Mouse (Mus musculus) right cerebral cortex, postnatal 14 days (tissue): ENCODE data around the gene Tcf7l1.

Experiments
- DNase-seq: peaks from one replicate; pipeline ENCODE4 v3.0.0; 2022

Tcf7l1 gene

GRCm38 (mm10) chr6:72616643-72617288, 172.3 kb downstream of the Tcf7l1 start, which contains the start of gene Tgoln1:
Tgoln1 (minus strand) TSS chr6:72617000.
- DNase-seq = peak; percentile 91

GRCm38 (mm10) chr6:72615561-72616375, 173.3 kb downstream of the Tcf7l1 start:
- no peak for DNase-seq

- no peak for DNase-seq
These were observed 173.9 kb downstream of the Tcf7l1 start for GRCm38 (mm10) chr6:72615151-72615550.

GRCm38 (mm10) chr6:72610261-72610660, 178.8 kb downstream of the Tcf7l1 start:
- no peak for DNase-seq

GRCm38 (mm10) chr6:72608662-72609184, 180.3 kb downstream of the Tcf7l1 start:
- no peak for DNase-seq

GRCm38 (mm10) chr6:72607676-72608075, 181.4 kb downstream of the Tcf7l1 start:
- DNase-seq = no peak

GRCm38 (mm10) chr6:72607060-72607459, 182.0 kb downstream of the Tcf7l1 start:
- DNase-seq = no peak

GRCm38 (mm10) chr6:72604066-72604465, 185.0 kb downstream of the Tcf7l1 start:
- DNase-seq = no peak

GRCm38 (mm10) chr6:72601732-72602131, 187.3 kb downstream of the Tcf7l1 start:
- peak; percentile 82 for DNase-seq

GRCm38 (mm10) chr6:72600771-72601170, 188.3 kb downstream of the Tcf7l1 start:
- no peak for DNase-seq

GRCm38 (mm10) chr6:72600216-72600615, 188.8 kb downstream of the Tcf7l1 start:
- DNase-seq = no peak

- DNase-seq = peak; percentile 33
These were observed 190.1 kb downstream of the Tcf7l1 start for GRCm38 (mm10) chr6:72598791-72599557.

GRCm38 (mm10) chr6:72597956-72598753, 190.9 kb downstream of the Tcf7l1 start, which contains the start of the genes Elmod3 and Retsat:
Elmod3 (minus strand) TSS chr6:72598413.
Retsat (plus strand) TSS chr6:72598475.
- peak; percentile 74 for DNase-seq

- DNase-seq = no peak
These were observed 191.8 kb downstream of the Tcf7l1 start for GRCm38 (mm10) chr6:72597083-72597874.

GRCm38 (mm10) chr6:72593914-72594313, 195.1 kb downstream of the Tcf7l1 start:
- no peak for DNase-seq

- DNase-seq = no peak
These were observed 195.8 kb downstream of the Tcf7l1 start for GRCm38 (mm10) chr6:72593011-72593803.

GRCm38 (mm10) chr6:72590111-72590510, 198.9 kb downstream of the Tcf7l1 start:
- no peak for DNase-seq

GRCm38 (mm10) chr6:72588307-72588706, 200.7 kb downstream of the Tcf7l1 start:
- no peak for DNase-seq

- no peak for DNase-seq
These were observed 202.4 kb downstream of the Tcf7l1 start for GRCm38 (mm10) chr6:72586701-72587100.

- no peak for DNase-seq
These were observed 204.9 kb downstream of the Tcf7l1 start for GRCm38 (mm10) chr6:72584154-72584553.
